In genomic region chr2:141522081-141522480, GRCm38 (mm10) we compare ENCODE assay signal across 18 mouse cellular contexts.
DNase-seq lines count a peak whose midpoint lies in the region; ATAC-seq and TF ChIP-seq lines count a peak whose summit lies in the region.
"Had no signal": no experiment of that assay in that cellular context is flagged by ENCODE, and none has a peak within 500 bp of the region (broad histone marks: within the 10 kb centered on the region; RNA-seq: fewer than 3 reads in every experiment).

No protein-coding gene starts in this region.

- no peak overlapping the region for H3K9ac ChIP-seq in forebrain, postnatal 0 days
- H3K9ac ChIP-seq in forebrain, embryonic 14.5 days (ENCODE audit: low read length), result no peak overlapping the region
- H3K9ac ChIP-seq in neural tube, embryonic 15.5 days (replicated peaks), result no peak overlapping the region
- H3K9ac ChIP-seq: embryonic facial prominence, embryonic 12.5 days; midbrain, embryonic 13.5 days; stomach, embryonic 15.5 days had no signal

- no peak overlapping the region for H3K27ac ChIP-seq in forebrain, postnatal 0 days (ENCODE audit: low read depth, low read length)
- H3K27ac ChIP-seq in forebrain, embryonic 14.5 days (ENCODE audit: low read depth, low read length), result no peak overlapping the region
- no peak overlapping the region for H3K27ac ChIP-seq in neural tube, embryonic 15.5 days (replicated peaks)
- H3K27ac ChIP-seq: embryonic facial prominence, embryonic 12.5 days; midbrain, embryonic 13.5 days; stomach, embryonic 15.5 days had no signal

- no peak for TF ChIP-seq CTCF in forebrain, postnatal 0 days (IDR thresholded peaks at IDR 0.05; ENCODE audit: low read depth)

- H3K4me2 ChIP-seq in forebrain, postnatal 0 days (ENCODE audit: low read depth), result no peak overlapping the region
- H3K4me2 ChIP-seq in forebrain, embryonic 14.5 days (ENCODE audit: low read length), result no peak overlapping the region
- H3K4me2 ChIP-seq in neural tube, embryonic 15.5 days, result no peak overlapping the region
- H3K4me2 ChIP-seq: embryonic facial prominence, embryonic 12.5 days; midbrain, embryonic 13.5 days; stomach, embryonic 15.5 days had no signal

- no peak overlapping the region for H3K4me3 ChIP-seq in forebrain, postnatal 0 days (ENCODE audit: low read depth, low read length)
- H3K4me3 ChIP-seq in forebrain, embryonic 14.5 days (ENCODE audit: low read depth, low read length), result no peak overlapping the region
- no peak overlapping the region for H3K4me3 ChIP-seq in neural tube, embryonic 15.5 days (replicated peaks)
- H3K4me3 ChIP-seq: embryonic facial prominence, embryonic 12.5 days; midbrain, embryonic 13.5 days; stomach, embryonic 15.5 days had no signal

- H3K9me3 ChIP-seq in forebrain, postnatal 0 days (ENCODE audit: low read length), result no peaks in the 10 kb centered on the region
- no peaks in the 10 kb centered on the region for H3K9me3 ChIP-seq in forebrain, embryonic 14.5 days (replicated peaks; ENCODE audit: control insufficient read depth, low read length)
- H3K9me3 ChIP-seq in neural tube, embryonic 15.5 days (replicated peaks), result no peaks in the 10 kb centered on the region
- H3K9me3 ChIP-seq: embryonic facial prominence, embryonic 12.5 days; midbrain, embryonic 13.5 days; stomach, embryonic 15.5 days had no signal

- H3K4me1 ChIP-seq in forebrain, postnatal 0 days (ENCODE audit: insufficient read depth), result no peaks in the 10 kb centered on the region
- H3K4me1 ChIP-seq in forebrain, embryonic 14.5 days (ENCODE audit: control insufficient read depth, insufficient read depth, low read length), result no peaks in the 10 kb centered on the region
- no peaks in the 10 kb centered on the region for H3K4me1 ChIP-seq in neural tube, embryonic 15.5 days
- H3K4me1 ChIP-seq: embryonic facial prominence, embryonic 12.5 days; midbrain, embryonic 13.5 days; stomach, embryonic 15.5 days had no signal

- ATAC-seq in forebrain, postnatal 0 days, result peak; percentile 36; the same call in 1 of the 2 replicates
- ATAC-seq in forebrain, embryonic 14.5 days, result no peak
- ATAC-seq in neural tube, embryonic 15.5 days (ENCODE audit: low FRiP score), result no peak
- ATAC-seq in activated CD4-positive, CD25-positive, alpha-beta regulatory T cell, adult 4 months, result no peak
- ATAC-seq: midbrain, embryonic 13.5 days had no signal

- H3K36me3 ChIP-seq in forebrain, postnatal 0 days (ENCODE audit: insufficient read depth), result no peaks in the 10 kb centered on the region
- H3K36me3 ChIP-seq in forebrain, embryonic 14.5 days (ENCODE audit: control insufficient read depth, insufficient read depth, low read length), result no peaks in the 10 kb centered on the region
- H3K36me3 ChIP-seq in neural tube, embryonic 15.5 days, result no peaks in the 10 kb centered on the region
- H3K36me3 ChIP-seq: embryonic facial prominence, embryonic 12.5 days; midbrain, embryonic 13.5 days; stomach, embryonic 15.5 days had no signal

- WGBS in forebrain, postnatal 0 days, result 44% methylated on average over 4 of the region's 4 CpGs
- 67% methylated on average over 4 of the region's 4 CpGs for WGBS in forebrain, embryonic 14.5 days
- WGBS in neural tube, embryonic 15.5 days, result 60% methylated on average over 4 of the region's 4 CpGs

- H3K27me3 ChIP-seq in forebrain, postnatal 0 days (ENCODE audit: insufficient read depth, low read length), result no peaks in the 10 kb centered on the region
- no peaks in the 10 kb centered on the region for H3K27me3 ChIP-seq in forebrain, embryonic 14.5 days (replicated peaks; ENCODE audit: control insufficient read depth, insufficient read depth, low read length)
- no peaks in the 10 kb centered on the region for H3K27me3 ChIP-seq in neural tube, embryonic 15.5 days (replicated peaks)
- H3K27me3 ChIP-seq: embryonic facial prominence, embryonic 12.5 days; midbrain, embryonic 13.5 days; stomach, embryonic 15.5 days had no signal

- peak; percentile 43 for DNase-seq in forebrain, postnatal 0 days
- DNase-seq in forebrain, embryonic 14.5 days (ENCODE audit: low spot score), result no peak
- DNase-seq in layer of hippocampus, adult 18-20 months (ENCODE audit: low spot score in 2 of 2), result peak; percentile 8 to 40
- no peak for DNase-seq in layer of hippocampus, postnatal 10 days (ENCODE audit: low spot score in 2 of 2)
- peak; percentile 80 for DNase-seq in brain, adult 2 months (ENCODE audit: low read depth, low spot score)
- peak; percentile 8 to 56 for DNase-seq in left cerebral cortex, adult 9 months (ENCODE audit: low spot score in 2 of 2)
- DNase-seq: adrenal gland, postnatal 25 days; cerebellum, postnatal 25 days; kidney, adult 8-10 months; liver; lung, adult 18-20 months; lung, postnatal 4 days; spleen, adult 18-20 months had no signal

Comparison
In these comparisons a context has a peak if more than half of its experiments do, and no peak if none do; other contexts are left out.
1. DNase-seq: peak in forebrain, postnatal 0 days (single experiment), layer of hippocampus, adult 18-20 months (2 of 2), brain, adult 2 months (single experiment) and left cerebral cortex, adult 9 months (2 of 2); none in forebrain, embryonic 14.5 days (single experiment) and layer of hippocampus, postnatal 10 days (0 of 2).